ENCODE assay signal across 9 mouse cellular contexts in genomic region chr12:80059773-80060328, GRCm38 (mm10). TPM values are rescaled to one million over a fixed set of nuclear protein-coding genes. Genes with fewer than 3 reads are reported as not detected.
DNase-seq lines count a peak whose midpoint lies in the region; ATAC-seq and TF ChIP-seq lines count a peak whose summit lies in the region.
"Had no signal": no experiment of that assay in that cellular context is flagged by ENCODE, and none has a peak within 500 bp of the region (broad histone marks: within the 10 kb centered on the region; RNA-seq: fewer than 3 reads in every experiment).

No protein-coding gene starts in this region.

- no peaks in the 10 kb centered on the region for H3K9me3 ChIP-seq in forebrain, embryonic 12.5 days
- H3K9me3 ChIP-seq in forebrain, postnatal 0 days (ENCODE audit: low read length), result no peaks in the 10 kb centered on the region
- no peaks in the 10 kb centered on the region for H3K9me3 ChIP-seq in lung, embryonic 16.5 days (ENCODE audit: control insufficient read depth, low read length)
- H3K9me3 ChIP-seq in kidney, embryonic 14.5 days (ENCODE audit: control insufficient read depth, low read length), result no peaks in the 10 kb centered on the region
- no peaks in the 10 kb centered on the region for H3K9me3 ChIP-seq in stomach, embryonic 15.5 days
- H3K9me3 ChIP-seq: liver, embryonic 13.5 days had no signal

- no peaks in the 10 kb centered on the region for H3K27me3 ChIP-seq in forebrain, embryonic 12.5 days
- no peaks in the 10 kb centered on the region for H3K27me3 ChIP-seq in forebrain, postnatal 0 days (ENCODE audit: insufficient read depth, low read length)
- H3K27me3 ChIP-seq in lung, embryonic 16.5 days (ENCODE audit: control insufficient read depth, insufficient read depth, low read depth, low read length), result no peaks in the 10 kb centered on the region
- no peaks in the 10 kb centered on the region for H3K27me3 ChIP-seq in kidney, embryonic 14.5 days (ENCODE audit: control insufficient read depth, insufficient read depth, low read length)
- H3K27me3 ChIP-seq in stomach, embryonic 15.5 days (replicated peaks), result no peaks in the 10 kb centered on the region
- H3K27me3 ChIP-seq: liver, embryonic 13.5 days had no signal

- H3K36me3 ChIP-seq in forebrain, embryonic 12.5 days (replicated peaks), result no peaks in the 10 kb centered on the region
- H3K36me3 ChIP-seq in forebrain, postnatal 0 days (ENCODE audit: insufficient read depth), result no peaks in the 10 kb centered on the region
- no peaks in the 10 kb centered on the region for H3K36me3 ChIP-seq in lung, embryonic 16.5 days (ENCODE audit: control insufficient read depth, insufficient read depth, low read length)
- no peaks in the 10 kb centered on the region for H3K36me3 ChIP-seq in kidney, embryonic 14.5 days (ENCODE audit: control insufficient read depth, insufficient read depth, low read length)
- H3K36me3 ChIP-seq in stomach, embryonic 15.5 days, result no peaks in the 10 kb centered on the region
- H3K36me3 ChIP-seq: liver, embryonic 13.5 days had no signal

- peaks cover 56% of the 10 kb centered on the region for H3K4me1 ChIP-seq in forebrain, embryonic 12.5 days
- H3K4me1 ChIP-seq in forebrain, postnatal 0 days (ENCODE audit: insufficient read depth), result peaks cover 26% of the 10 kb centered on the region; the same call in 1 of the 2 replicates
- peaks cover 52% of the 10 kb centered on the region for H3K4me1 ChIP-seq in lung, embryonic 16.5 days (replicated peaks; ENCODE audit: control insufficient read depth, insufficient read depth, low read length)
- peaks cover 48% of the 10 kb centered on the region for H3K4me1 ChIP-seq in kidney, embryonic 14.5 days (ENCODE audit: control insufficient read depth, insufficient read depth, low read length)
- H3K4me1 ChIP-seq in stomach, embryonic 15.5 days, result peaks cover 32% of the 10 kb centered on the region

- no peak for ATAC-seq in forebrain, embryonic 12.5 days (ENCODE audit: low FRiP score)
- ATAC-seq in forebrain, postnatal 0 days, result no peak
- no peak for ATAC-seq in lung, embryonic 16.5 days (ENCODE audit: low read depth)
- no peak for ATAC-seq in kidney, embryonic 14.5 days (ENCODE audit: low FRiP score, low TSS enrichment)
- no peak for ATAC-seq in stomach, embryonic 15.5 days (ENCODE audit: insufficient read depth, low FRiP score, low read depth)

- no peak for DNase-seq in forebrain, postnatal 0 days
- DNase-seq in lung, postnatal 14 days, result no peak
- DNase-seq in ovary, adult 18-20 months (ENCODE audit: low spot score), result no peak
- no peak for DNase-seq in left cerebral cortex, adult 9 months (ENCODE audit: low spot score in 2 of 2)
- DNase-seq: liver, embryonic 13.5 days had no signal

- TF ChIP-seq CTCF in forebrain, postnatal 0 days (IDR thresholded peaks at IDR 0.05; ENCODE audit: low read depth), result no peak

- WGBS in forebrain, embryonic 12.5 days, result 66% methylated on average over 5 of the region's 5 CpGs
- WGBS in forebrain, postnatal 0 days, result 68% methylated on average over 5 of the region's 5 CpGs
- WGBS in lung, embryonic 16.5 days, result 34% methylated on average over 5 of the region's 5 CpGs
- 22% methylated on average over 5 of the region's 5 CpGs for WGBS in kidney, embryonic 14.5 days
- WGBS in stomach, embryonic 15.5 days, result 42% methylated on average over 5 of the region's 5 CpGs

- H3K9ac ChIP-seq in forebrain, embryonic 12.5 days, result no peak overlapping the region
- no peak overlapping the region for H3K9ac ChIP-seq in forebrain, postnatal 0 days
- H3K9ac ChIP-seq in lung, embryonic 16.5 days (ENCODE audit: low read length), result no peak overlapping the region
- H3K9ac ChIP-seq in kidney, embryonic 14.5 days (ENCODE audit: low read depth, low read length), result no peak overlapping the region
- H3K9ac ChIP-seq in stomach, embryonic 15.5 days, result no peak overlapping the region
- H3K9ac ChIP-seq: liver, embryonic 13.5 days had no signal

- no peak overlapping the region for H3K4me3 ChIP-seq in forebrain, embryonic 12.5 days (replicated peaks)
- H3K4me3 ChIP-seq in forebrain, postnatal 0 days (ENCODE audit: low read depth, low read length), result no peak overlapping the region
- no peak overlapping the region for H3K4me3 ChIP-seq in lung, embryonic 16.5 days (ENCODE audit: low read length)
- H3K4me3 ChIP-seq in kidney, embryonic 14.5 days (ENCODE audit: low read length), result no peak overlapping the region
- no peak overlapping the region for H3K4me3 ChIP-seq in stomach, embryonic 15.5 days (replicated peaks)
- H3K4me3 ChIP-seq: liver, embryonic 13.5 days had no signal

- no peak overlapping the region for H3K4me2 ChIP-seq in forebrain, embryonic 12.5 days
- no peak overlapping the region for H3K4me2 ChIP-seq in forebrain, postnatal 0 days (ENCODE audit: low read depth)
- H3K4me2 ChIP-seq in lung, embryonic 16.5 days (ENCODE audit: low read depth, low read length), result no peak overlapping the region
- no peak overlapping the region for H3K4me2 ChIP-seq in kidney, embryonic 14.5 days (replicated peaks; ENCODE audit: low read depth, low read length)
- no peak overlapping the region for H3K4me2 ChIP-seq in stomach, embryonic 15.5 days
- H3K4me2 ChIP-seq: liver, embryonic 13.5 days had no signal

- H3K27ac ChIP-seq in forebrain, embryonic 12.5 days, result peak overlapping the region; percentile 97
- H3K27ac ChIP-seq in forebrain, postnatal 0 days (ENCODE audit: low read depth, low read length), result no peak overlapping the region
- H3K27ac ChIP-seq in lung, embryonic 16.5 days (ENCODE audit: low read length), result peak overlapping the region; percentile 34; the same call in 1 of the 2 replicates
- peak overlapping the region; percentile 48 for H3K27ac ChIP-seq in kidney, embryonic 14.5 days (ENCODE audit: low read depth, low read length)
- H3K27ac ChIP-seq in stomach, embryonic 15.5 days, result peak overlapping the region; percentile 26; the same call in 1 of the 2 replicates
- H3K27ac ChIP-seq: liver, embryonic 13.5 days had no signal

RNA-seq across cellular contexts. Expression of gene Zfp36l1, which starts 53.0 kb away (rescaled TPM):
- polyA plus RNA-seq in forebrain, embryonic 12.5 days (2016; fragmentation: Nextera tagmentation; extraction: Ambion mirVana), result 91.5 and 96.5 TPM in 2 replicates
- 15.3 and 24.1 TPM in 2 replicates for total RNA-seq in forebrain, postnatal 0 days (2014; rRNA removed)
- polyA plus RNA-seq in forebrain, postnatal 0 days (2015; fragmentation: Nextera tagmentation; extraction: Ambion mirVana), result 37.0 and 43.8 TPM in 2 replicates
- polyA plus RNA-seq in lung, embryonic 16.5 days (2015; fragmentation: Nextera tagmentation; extraction: Ambion mirVana), result 131 and 152 TPM in 2 replicates
- polyA plus RNA-seq in kidney, embryonic 14.5 days (2014; fragmentation: Nextera tagmentation; extraction: Ambion mirVana), result 166 and 175 TPM in 2 replicates
- 142 and 146 TPM in 2 replicates for polyA plus RNA-seq in stomach, embryonic 15.5 days (2015; fragmentation: Nextera tagmentation; extraction: Ambion mirVana)
